Mouse (Mus musculus) c-Kit-positive CD71-positive TER-119-positive erythroid progenitor cells, embryonic 14.5 days (primary cell): ENCODE measurements around the gene Rad51b.
A peak's percentile ranks its signal among the peaks of the same experiment; 100 is the strongest.

Experiments
- DNase-seq: peaks from one replicate; pipeline ENCODE4 v3.0.0-alpha.2; 2013; ENCODE audit warnings: low spot score

Gene Rad51b

DNA sequence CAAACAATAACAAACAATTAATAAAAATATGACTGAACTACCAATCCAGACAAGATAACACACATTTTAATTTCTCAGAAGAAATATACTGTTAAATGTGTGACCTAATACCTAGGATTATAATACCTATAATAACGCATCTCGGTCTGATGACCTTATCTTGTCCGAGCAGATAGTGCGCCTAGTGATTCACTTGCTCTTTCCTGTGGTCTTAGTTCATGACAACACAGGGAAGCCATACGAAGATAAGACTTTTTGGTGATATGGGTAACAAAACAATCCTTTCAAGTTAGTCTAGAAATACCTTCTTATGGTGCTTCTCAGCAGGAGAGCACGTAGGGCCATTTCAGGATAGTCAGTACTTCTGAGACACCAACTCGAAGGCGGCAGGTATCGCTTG is 472.7 kb downstream of the Rad51b start:
- DNase-seq: peak; percentile 54

DNA sequence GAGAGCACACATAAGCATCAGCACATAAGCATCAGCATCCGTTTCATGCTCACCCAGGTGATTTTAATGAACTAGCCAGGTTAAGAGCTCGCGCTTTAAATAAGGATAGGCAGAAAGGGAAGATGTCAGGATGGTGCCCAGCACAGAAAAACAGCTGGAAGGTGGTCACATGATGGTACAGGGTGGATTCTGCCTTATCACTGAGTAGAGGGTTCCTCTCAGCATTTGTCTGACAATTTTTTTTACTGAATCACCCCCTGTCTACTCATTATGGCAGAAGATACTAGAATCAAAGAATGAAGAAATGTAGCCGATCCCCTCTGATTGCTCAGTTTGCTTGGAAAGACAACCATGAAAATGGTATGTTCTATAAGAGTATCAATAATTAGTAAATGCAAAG is 474.1 kb downstream of the Rad51b start:
- DNase-seq: no peak

DNA sequence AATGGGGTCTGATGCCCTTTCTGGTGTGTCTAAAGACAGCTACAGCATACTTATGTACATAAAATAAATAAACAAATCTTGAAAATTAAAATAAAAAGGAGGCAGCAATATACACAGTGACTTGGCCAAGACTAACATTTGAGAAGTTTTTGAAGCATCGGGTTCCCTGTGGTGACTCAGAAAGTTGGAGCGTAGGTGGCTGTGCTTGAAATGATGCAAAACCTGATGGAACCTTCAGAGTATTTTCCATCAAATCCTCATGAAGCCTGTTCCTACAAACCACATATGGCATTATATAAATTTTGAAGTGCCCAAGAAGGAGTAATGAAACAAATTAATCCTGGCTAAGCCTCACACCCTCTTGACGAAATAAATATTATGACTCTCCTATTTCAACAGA is 474.7 kb downstream of the Rad51b start:
- DNase-seq: no peak

DNA sequence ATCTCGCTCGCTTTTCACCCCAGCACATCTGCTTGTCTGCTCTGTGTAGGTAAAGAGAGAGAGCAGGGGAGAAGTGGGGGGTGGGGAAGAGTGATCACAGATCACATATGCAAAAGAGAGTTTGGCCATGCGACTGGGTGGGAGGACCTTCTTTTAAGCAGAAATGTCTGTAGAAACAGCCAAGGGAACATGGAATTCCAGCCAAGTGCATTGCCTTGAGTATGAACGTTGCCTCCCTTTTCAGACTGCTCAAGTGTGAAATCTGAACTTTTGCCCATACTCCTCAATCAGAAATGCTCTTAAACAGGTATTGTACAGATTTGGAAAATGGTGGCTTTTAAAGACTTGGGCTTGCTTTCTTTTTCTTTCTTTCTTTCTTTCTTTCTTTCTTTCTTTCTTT is 476.2 kb downstream of the Rad51b start:
- DNase-seq: no peak

GRCm38 (mm10) chr12:79774571-79774970 is 477.5 kb downstream of the Rad51b start:
- no peak for DNase-seq

DNA sequence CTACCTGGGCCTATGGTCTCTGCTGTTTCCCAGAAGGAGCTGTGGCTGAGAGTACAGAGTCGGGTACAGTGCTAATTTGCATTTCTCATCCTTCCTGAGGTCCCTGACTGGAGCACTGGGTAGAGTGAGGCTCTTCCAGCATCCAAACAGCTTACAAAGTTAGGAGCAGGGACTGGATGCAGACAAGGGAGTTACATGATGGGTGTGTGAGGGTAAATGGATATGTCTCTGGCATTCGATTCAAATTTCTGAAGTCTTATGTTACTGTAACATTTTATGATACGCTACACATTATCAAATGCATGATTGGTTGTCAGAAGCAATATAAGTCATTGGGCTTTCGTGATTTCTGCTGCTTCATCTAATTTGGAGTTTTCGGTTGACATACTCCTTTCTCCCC is 479.7 kb downstream of the Rad51b start:
- DNase-seq: no peak

DNA sequence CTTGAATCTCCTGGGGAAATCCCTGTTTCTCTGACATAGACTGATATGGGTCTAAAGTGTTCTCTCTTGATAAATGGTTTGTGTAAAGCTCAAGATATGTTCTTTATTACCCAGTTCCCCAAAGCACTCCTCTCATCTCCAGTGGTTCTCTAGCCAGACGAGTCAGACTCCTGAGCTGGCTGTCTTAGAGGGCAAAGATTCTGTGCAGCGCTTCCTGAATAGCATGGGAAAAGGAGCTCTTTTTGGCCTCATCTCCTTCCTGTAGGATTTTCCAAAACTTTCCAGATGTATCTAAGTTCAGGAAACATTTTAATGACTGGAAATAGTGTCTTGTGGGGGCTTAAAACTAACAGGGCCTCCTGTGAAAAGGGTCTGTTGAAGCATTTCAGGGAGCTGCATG is 483.7 kb downstream of the Rad51b start:
- DNase-seq: no peak

DNA sequence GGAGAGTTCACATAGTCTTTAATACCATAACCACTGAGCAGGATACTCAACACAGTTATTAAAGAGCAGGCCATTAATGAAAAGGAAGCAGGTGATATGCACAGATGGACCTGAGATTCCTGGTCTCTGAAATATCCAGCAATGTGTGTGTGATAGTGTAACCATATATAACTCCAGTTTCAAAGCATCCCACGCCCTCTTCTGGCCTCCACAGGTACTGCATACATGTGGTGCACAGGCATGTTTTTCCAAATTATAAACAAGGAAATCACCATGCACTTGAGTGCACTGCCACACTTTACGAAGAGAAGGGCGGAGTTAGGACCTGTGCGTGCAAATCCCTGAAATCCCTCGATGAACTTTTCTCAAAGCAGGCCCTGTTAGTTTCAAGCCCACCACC is 484.7 kb downstream of the Rad51b start:
- DNase-seq: no peak

- DNase-seq: no peak
These were observed 485.5 kb downstream of the Rad51b start for GRCm38 (mm10) chr12:79782444-79783117.

DNA sequence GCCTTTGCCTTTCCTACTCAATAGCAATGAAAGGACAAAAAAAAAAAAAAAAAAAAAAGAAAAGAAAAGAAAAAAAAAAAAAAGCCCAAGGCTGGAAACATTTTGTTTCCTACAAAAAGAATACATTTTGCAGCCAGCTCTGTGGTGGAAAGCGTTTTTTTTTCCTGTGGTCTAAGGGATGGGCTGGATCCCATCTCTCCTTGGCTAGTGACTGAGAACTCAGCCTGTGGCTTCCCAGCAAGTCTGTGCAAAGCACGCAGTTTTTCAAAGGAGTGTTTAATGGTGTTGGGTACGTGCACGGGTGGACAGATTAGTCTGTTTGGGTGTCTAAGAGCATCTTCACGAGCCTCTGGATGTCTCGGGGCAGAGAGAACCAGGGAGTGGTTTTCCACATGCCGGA is 487.1 kb downstream of the Rad51b start:
- no peak for DNase-seq

DNA sequence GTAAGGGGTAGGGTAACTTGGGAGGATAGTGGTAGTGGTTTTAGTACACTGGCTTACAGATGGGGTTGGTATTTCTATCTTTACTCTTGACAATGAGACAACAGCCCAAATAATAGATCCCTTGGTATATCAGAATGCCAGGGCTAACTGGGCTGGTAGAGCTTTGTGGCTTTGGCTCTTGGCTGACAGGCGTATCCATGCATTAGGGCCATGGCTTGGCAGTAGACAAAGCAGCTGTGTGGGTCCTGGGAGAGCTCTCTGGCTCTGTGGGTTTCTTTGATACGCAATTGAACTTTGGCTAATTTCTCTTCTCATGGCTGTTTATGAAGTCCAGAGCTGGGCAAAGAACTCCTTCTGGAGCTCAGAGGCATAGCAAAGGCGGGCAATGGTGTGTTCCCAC is 488.6 kb downstream of the Rad51b start:
- DNase-seq: no peak

- DNase-seq: no peak
These were observed 490.5 kb downstream of the Rad51b start for GRCm38 (mm10) chr12:79787538-79787937.

DNA sequence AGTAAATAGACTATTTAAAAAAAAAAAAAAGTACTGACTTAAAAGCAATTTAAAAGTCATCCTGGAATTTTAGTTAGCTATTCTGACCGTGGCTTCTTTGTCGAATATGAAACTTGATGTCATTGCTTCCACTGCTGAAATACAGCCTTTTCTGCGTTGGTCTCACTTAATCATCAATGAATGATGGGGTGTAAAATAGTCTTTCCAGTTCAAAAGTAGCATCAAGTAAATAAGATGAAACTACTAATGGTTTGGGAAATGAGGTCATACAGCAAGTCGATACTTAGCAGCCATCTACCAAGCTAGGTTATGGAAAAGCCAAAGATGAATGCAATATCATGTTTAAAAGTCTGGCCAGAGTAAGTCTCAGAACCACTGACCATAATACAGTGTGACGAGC is 491.3 kb downstream of the Rad51b start:
- no peak for DNase-seq

DNA sequence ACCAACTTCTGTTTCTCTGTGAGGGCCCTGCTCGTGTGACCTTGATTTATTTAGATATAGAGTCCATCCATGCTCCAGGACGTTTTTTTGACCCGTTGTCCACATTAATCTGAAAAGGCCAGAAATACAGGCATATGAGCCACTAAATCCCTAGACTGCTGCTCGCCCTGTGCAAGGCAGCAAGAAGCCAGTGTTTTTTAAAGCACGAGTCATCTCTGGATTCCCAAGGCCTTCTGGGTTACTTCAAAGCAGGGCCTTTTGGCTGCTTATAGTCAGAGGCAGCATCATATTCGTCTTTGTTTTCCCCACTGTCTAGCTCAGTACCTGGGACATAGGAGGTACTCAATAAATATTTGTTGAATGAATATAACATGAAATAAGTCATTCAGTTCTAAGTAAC is 492.4 kb downstream of the Rad51b start:
- DNase-seq: no peak

DNA sequence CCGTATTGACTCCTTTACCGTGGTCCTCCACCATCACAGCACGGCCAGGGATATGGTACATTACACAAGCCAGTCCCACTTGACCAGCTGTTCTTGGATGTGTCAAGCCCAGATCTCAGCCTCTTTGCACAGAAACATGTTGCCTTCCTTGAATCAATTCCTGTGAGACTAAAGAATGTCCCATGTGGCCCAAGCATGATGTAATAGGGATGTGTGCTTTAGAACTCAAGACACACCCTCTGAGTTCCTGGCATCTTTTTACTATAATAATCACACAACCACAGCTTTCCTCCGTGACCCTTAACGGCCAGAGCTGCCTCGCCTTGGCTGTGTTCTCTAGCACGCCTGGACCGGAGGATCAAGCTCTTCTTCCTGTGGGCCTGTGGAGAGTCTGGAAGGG is 496.3 kb downstream of the Rad51b start:
- no peak for DNase-seq

GRCm38 (mm10) chr12:79794802-79795201 is 497.7 kb downstream of the Rad51b start:
- DNase-seq: no peak

DNA sequence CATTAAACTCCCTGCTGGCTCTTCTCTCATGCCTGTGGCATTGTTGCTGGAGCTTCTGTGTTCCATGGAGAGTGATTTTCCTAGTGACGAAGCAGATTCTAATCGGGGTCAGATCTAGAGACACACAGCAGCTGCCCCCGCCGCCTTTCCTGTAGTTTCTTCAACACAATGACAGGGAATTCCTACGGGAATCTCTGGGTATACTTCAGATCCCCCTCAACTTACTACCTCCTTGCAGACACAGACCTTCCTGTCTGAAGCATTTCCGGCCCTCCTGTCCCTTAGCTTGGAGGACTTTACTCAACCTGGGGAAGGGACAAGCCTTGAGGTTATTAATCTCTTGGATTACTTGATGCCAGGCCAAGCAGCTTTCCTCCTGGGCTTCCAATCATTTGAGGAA is 499.2 kb downstream of the Rad51b start:
- no peak for DNase-seq

DNA sequence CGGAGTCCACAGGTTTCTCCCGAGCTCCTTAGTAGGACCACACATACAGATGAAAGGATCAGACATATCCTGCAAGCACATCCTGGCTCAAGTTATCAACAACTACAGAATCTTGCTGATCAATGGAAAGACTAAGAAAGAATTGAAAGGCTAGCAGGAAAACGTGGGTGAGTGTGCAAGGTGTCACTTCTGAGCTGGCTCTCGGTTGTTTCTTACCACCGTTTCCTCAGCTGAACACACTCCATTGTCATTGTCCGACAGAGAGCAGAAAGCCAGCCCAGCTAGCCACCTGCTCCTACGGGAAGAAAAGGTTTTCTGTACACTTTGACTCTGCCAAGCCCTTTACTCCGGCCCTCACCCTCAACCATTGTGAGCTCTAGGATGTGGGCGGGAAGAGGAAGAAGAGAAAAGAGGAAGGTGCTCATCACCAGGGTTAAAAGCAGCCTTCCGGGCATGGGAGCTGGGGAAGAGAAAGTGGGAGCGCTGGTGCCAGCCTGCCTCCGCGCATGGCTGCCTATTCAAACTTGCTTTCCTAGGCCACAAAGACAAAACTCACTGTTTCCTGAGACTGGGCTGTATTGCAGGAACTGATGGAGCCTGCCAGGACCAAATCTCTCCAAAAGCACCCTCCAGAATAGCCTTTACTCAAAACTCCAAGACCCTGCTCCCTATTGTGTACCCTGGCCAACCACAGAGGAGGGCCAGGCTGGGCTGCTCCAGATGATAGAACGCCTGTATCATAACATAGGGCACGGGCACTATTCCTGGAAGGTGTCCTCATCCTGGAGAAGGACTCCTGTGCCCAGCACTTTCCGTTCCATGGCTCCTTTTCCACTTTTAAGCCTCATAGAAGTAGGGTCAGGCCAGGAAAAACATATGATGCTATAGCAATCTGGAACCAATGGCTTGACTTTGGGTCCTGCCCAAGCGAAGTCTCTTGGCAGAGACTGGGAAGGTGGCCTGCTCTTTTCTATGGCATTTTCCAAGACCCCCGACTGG is 500.0 kb downstream of the Rad51b start:
- no peak for DNase-seq

GRCm38 (mm10) chr12:79798488-79798887 is 501.4 kb downstream of the Rad51b start:
- DNase-seq: no peak

DNA sequence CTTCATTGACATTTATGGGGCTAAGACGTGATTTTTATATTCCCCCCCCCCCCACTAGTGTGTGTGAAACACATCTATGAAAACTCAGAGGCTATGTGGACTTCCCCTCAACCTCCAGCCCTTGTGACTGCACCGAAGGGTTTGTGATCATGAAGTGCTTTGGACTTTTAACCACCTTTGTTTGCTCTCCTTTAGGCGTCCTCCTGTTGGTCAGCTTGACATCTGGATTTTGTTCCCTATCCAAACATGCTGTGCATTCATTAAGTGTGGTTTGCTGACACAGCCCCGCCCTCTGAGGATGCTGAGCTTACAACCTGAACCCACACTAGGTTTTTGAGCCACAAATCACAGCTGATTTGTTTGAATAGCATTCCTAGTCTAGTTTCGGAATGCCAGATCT is 502.3 kb downstream of the Rad51b start:
- DNase-seq: no peak

- no peak for DNase-seq
These were observed 506.6 kb downstream of the Rad51b start for GRCm38 (mm10) chr12:79803670-79804069.

GRCm38 (mm10) chr12:79804776-79805524 is 507.9 kb downstream of the Rad51b start:
- DNase-seq: no peak

DNA sequence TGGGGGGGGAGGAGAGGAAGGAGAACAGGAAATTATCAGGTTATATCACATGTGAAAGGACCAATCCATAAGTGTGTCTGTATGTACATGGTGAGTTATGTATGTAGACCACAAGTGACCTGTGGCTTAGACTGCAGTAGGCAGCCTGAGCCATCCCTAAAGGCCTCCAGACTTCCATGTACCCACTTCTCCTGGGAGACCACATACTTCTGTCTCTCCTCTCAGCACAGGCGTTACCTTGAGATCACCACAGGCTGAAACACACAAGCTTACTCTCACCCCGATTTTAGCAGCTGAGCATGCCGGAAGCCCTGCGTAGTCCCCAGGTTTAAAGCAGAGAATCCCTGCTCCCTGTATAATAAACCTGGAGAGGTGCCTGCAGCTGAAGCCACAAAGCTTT is 509.9 kb downstream of the Rad51b start:
- no peak for DNase-seq
